Mouse (Mus musculus): Measurements from ENCODE around the gene Enox1. TPM values are rescaled to one million over a fixed set of nuclear protein-coding genes. Genes with fewer than 3 reads are reported as not detected.
"Not testable (repeated sequence)": the region's sequence is repeated elsewhere in the genome, so short reads cannot be mapped to it uniquely, and the experiment has no call there.

Enox1 gene
- polyA plus RNA-seq, 1 experiment from 2014 or later = 7.7 TPM

GRCm38 (mm10) chr14:77529621-77530020, 373.1 kb downstream of the Enox1 start:
- WGBS = 90% methylated on average over 5 of the region's 5 CpGs
- no peaks in the 10 kb centered on the region for H3K4me1 ChIP-seq (ENCODE audit: insufficient read depth, low read length)

DNA sequence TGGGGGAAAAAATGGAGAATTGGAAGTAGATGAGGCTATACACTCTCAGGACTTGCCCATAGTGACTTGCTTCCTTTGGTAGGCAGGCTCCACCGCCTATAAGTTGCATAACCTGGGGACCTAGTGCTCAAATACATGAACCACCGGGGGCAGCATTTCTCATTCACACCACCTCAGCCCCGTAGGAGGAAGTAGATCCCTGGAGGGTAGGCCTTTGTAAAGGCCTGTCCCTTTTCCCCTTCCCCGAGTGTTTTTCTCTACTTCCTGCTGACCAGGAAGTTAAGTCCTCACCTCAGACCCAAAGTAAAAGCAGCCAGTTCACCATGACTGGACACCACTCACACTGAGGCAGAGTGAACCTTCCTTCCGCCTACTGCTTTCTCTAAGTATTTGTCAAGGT, 377.1 kb downstream of the Enox1 start:
- H3K36me3 ChIP-seq (ENCODE audit: insufficient read depth, low read length) = no peaks in the 10 kb centered on the region
- no peaks in the 10 kb centered on the region for H3K9me3 ChIP-seq (ENCODE audit: low read length)
- no peaks in the 10 kb centered on the region for H3K27me3 ChIP-seq (ENCODE audit: insufficient read depth, low read length)
- no peak overlapping the region for H3K4me2 ChIP-seq (replicated peaks; ENCODE audit: low read depth, low read length)
- H3K4me3 ChIP-seq (ENCODE audit: low read length) = no peak overlapping the region
- no peak overlapping the region for H3K27ac ChIP-seq (ENCODE audit: low read length)
- WGBS = 71% methylated on average over 5 of the region's 5 CpGs
- H3K4me1 ChIP-seq (ENCODE audit: insufficient read depth, low read length) = no peaks in the 10 kb centered on the region
- no peak overlapping the region for H3K9ac ChIP-seq (replicated peaks; ENCODE audit: low read length)
- no peak for ATAC-seq (ENCODE audit: low FRiP score, low TSS enrichment)

More at GRCm38 (mm10) chr14:77529621-77530020, 373.1 kb downstream of the Enox1 start:
- Histone ChIP-seq H3K27me3 (ENCODE audit: insufficient read depth, low read length) (no peaks in the 10 kb centered on the region), H3K36me3 (ENCODE audit: insufficient read depth, low read length) (no peaks in the 10 kb centered on the region), H3K4me3 (ENCODE audit: low read length) (no peak overlapping the region), H3K9me3 (ENCODE audit: low read length) (no peaks in the 10 kb centered on the region), H3K27ac (ENCODE audit: low read length) (no peak overlapping the region), H3K9ac (replicated peaks; ENCODE audit: low read length) (no peak overlapping the region), H3K4me2 (replicated peaks; ENCODE audit: low read depth, low read length) (no peak overlapping the region)
- ATAC-seq (ENCODE audit: low FRiP score, low TSS enrichment) = no peak

DNA sequence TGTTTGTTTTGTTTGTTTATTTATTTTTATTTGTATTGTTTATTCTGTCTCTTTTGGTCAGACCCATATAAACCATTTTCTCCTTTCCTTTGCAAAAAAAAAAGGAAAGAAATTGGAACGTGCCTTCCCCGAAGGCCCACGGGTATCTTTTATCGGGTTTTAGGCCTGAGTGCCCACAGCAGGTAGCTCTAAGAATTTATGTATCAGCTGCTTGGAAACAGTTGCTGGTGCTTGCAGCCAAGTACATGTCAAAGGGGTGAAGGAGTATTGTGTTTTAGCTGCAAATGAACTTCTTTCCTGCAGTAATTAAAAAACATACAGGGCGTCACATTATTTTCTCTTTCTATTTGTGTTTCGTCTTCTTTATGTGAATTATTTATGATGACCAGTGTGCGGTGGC, 377.6 kb downstream of the Enox1 start:
- WGBS = 48% methylated on average over 7 of the region's 7 CpGs

GRCm38 (mm10) chr14:77536592-77536991, 380.0 kb downstream of the Enox1 start:
- no peak overlapping the region for H3K27ac ChIP-seq (ENCODE audit: low read length)
- no peaks in the 10 kb centered on the region for H3K27me3 ChIP-seq (ENCODE audit: insufficient read depth, low read length)
- no peak overlapping the region for H3K9ac ChIP-seq (replicated peaks; ENCODE audit: low read length)
- H3K36me3 ChIP-seq (ENCODE audit: insufficient read depth, low read length) = no peaks in the 10 kb centered on the region
- no peaks in the 10 kb centered on the region for H3K9me3 ChIP-seq (ENCODE audit: low read length)
- no peak for ATAC-seq (ENCODE audit: low FRiP score, low TSS enrichment)
- no peaks in the 10 kb centered on the region for H3K4me1 ChIP-seq (ENCODE audit: insufficient read depth, low read length)
- H3K4me2 ChIP-seq (replicated peaks; ENCODE audit: low read depth, low read length) = no peak overlapping the region
- WGBS = 78% methylated on average over 2 of the region's 2 CpGs
- H3K4me3 ChIP-seq (ENCODE audit: low read length) = no peak overlapping the region

More for the DNA sequence above, 377.6 kb downstream of the Enox1 start:
- H3K4me2 ChIP-seq (replicated peaks; ENCODE audit: low read depth, low read length) = no peak overlapping the region
- no peaks in the 10 kb centered on the region for H3K27me3 ChIP-seq (ENCODE audit: insufficient read depth, low read length)
- no peaks in the 10 kb centered on the region for H3K9me3 ChIP-seq (ENCODE audit: low read length)
- H3K27ac ChIP-seq (ENCODE audit: low read length) = no peak overlapping the region
- no peaks in the 10 kb centered on the region for H3K36me3 ChIP-seq (ENCODE audit: insufficient read depth, low read length)
- H3K9ac ChIP-seq (replicated peaks; ENCODE audit: low read length) = no peak overlapping the region
- H3K4me1 ChIP-seq (ENCODE audit: insufficient read depth, low read length) = no peaks in the 10 kb centered on the region
- ATAC-seq (ENCODE audit: low FRiP score, low TSS enrichment) = no peak
- H3K4me3 ChIP-seq (ENCODE audit: low read length) = no peak overlapping the region

GRCm38 (mm10) chr14:77539563-77539962, 383.0 kb downstream of the Enox1 start:
- not testable (repeated sequence) for H3K27me3 ChIP-seq (ENCODE audit: insufficient read depth, low read length); H3K4me1 ChIP-seq (ENCODE audit: insufficient read depth, low read length); H3K4me3 ChIP-seq (ENCODE audit: low read length); H3K9me3 ChIP-seq (ENCODE audit: low read length); ATAC-seq (ENCODE audit: low FRiP score, low TSS enrichment); H3K4me2 ChIP-seq (replicated peaks; ENCODE audit: low read depth, low read length); H3K9ac ChIP-seq (replicated peaks; ENCODE audit: low read length); H3K36me3 ChIP-seq (ENCODE audit: insufficient read depth, low read length); H3K27ac ChIP-seq (ENCODE audit: low read length)
- 71% methylated on average over 21 of the region's 21 CpGs for WGBS

- Histone ChIP-seq H3K9ac (replicated peaks; ENCODE audit: low read length) (no peak overlapping the region), H3K9me3 (ENCODE audit: low read length) (no peaks in the 10 kb centered on the region), H3K27me3 (ENCODE audit: insufficient read depth, low read length) (no peaks in the 10 kb centered on the region), H3K36me3 (ENCODE audit: insufficient read depth, low read length) (no peaks in the 10 kb centered on the region), H3K4me2 (replicated peaks; ENCODE audit: low read depth, low read length) (no peak overlapping the region), H3K4me3 (ENCODE audit: low read length) (no peak overlapping the region), H3K4me1 (ENCODE audit: insufficient read depth, low read length) (no peaks in the 10 kb centered on the region), H3K27ac (ENCODE audit: low read length) (no peak overlapping the region)
- WGBS = 85% methylated on average over 7 of the region's 7 CpGs
- no peak for ATAC-seq (ENCODE audit: low FRiP score, low TSS enrichment)
Measured at GRCm38 (mm10) chr14:77541925-77542324, 385.4 kb downstream of the Enox1 start.

DNA sequence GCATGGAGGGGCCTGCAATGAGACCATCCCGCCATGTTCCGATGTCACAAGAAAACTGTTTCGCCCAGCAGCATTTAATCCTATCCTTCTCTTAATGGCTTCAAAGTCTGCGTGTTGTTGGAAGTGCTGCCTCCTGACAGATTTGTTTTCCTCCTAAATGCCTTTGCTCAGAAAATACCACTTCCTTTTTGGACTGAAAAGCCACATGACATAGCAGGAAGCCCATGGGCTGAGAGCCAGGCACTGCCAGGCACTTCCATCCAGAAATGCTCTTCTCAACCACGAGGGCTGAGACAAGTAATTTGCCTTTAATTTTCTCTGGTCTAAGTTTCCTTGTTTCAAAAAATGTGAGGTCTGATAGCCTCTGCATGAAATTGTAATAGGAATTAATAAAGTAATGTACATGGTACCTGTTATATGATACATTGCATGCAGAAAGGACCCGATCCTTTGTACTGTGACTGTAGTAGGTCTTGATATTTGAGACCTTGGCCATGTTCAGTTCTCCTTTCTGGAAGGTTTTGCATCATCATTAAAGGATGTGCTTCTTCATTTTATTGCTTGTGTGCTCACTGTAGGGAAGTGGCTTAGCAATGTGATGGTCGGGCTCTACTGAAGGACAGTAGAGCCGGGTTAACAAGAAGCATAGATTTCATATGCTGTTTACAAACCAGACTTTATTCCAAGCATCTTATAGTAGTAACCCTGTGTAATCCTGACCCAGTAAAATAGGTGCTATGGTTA, 390.1 kb downstream of the Enox1 start:
- no peak for ATAC-seq (ENCODE audit: low FRiP score, low TSS enrichment)
- no peaks in the 10 kb centered on the region for H3K36me3 ChIP-seq (ENCODE audit: insufficient read depth, low read length)
- H3K27ac ChIP-seq (ENCODE audit: low read length) = no peak overlapping the region
- no peak overlapping the region for H3K4me3 ChIP-seq (ENCODE audit: low read length)
- no peaks in the 10 kb centered on the region for H3K4me1 ChIP-seq (ENCODE audit: insufficient read depth, low read length)
- no peaks in the 10 kb centered on the region for H3K27me3 ChIP-seq (ENCODE audit: insufficient read depth, low read length)
- H3K4me2 ChIP-seq (replicated peaks; ENCODE audit: low read depth, low read length) = no peak overlapping the region
- WGBS = 82% methylated on average over 8 of the region's 8 CpGs
- no peak overlapping the region for H3K9ac ChIP-seq (replicated peaks; ENCODE audit: low read length)
- no peaks in the 10 kb centered on the region for H3K9me3 ChIP-seq (ENCODE audit: low read length)

DNA sequence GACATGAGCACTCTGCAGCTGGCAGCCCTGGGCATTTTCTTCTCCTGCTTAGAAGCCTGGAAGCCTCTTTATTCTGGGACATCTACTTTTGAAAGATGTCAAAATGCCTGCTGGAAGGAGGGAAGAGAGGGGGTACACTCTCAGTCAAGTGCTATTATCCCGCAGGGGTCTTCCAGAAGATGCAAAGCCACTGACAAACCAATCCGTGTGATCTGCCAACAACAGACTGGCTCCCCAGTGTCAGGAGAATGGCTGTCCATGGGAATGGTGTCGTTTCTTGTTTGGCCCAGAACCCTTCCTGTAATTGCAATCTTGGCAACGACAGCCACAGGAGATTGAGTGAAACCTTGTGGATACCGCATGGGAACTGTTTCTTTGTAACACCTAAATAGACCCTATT, 390.8 kb downstream of the Enox1 start:
- no peak overlapping the region for H3K9ac ChIP-seq (replicated peaks; ENCODE audit: low read length)
- 81% methylated on average over 5 of the region's 5 CpGs for WGBS
- no peak overlapping the region for H3K4me3 ChIP-seq (ENCODE audit: low read length)
- no peaks in the 10 kb centered on the region for H3K27me3 ChIP-seq (ENCODE audit: insufficient read depth, low read length)
- no peak overlapping the region for H3K4me2 ChIP-seq (replicated peaks; ENCODE audit: low read depth, low read length)
- no peak for ATAC-seq (ENCODE audit: low FRiP score, low TSS enrichment)
- H3K9me3 ChIP-seq (ENCODE audit: low read length) = no peaks in the 10 kb centered on the region
- H3K36me3 ChIP-seq (ENCODE audit: insufficient read depth, low read length) = no peaks in the 10 kb centered on the region
- H3K27ac ChIP-seq (ENCODE audit: low read length) = no peak overlapping the region
- H3K4me1 ChIP-seq (ENCODE audit: insufficient read depth, low read length) = no peaks in the 10 kb centered on the region

DNA sequence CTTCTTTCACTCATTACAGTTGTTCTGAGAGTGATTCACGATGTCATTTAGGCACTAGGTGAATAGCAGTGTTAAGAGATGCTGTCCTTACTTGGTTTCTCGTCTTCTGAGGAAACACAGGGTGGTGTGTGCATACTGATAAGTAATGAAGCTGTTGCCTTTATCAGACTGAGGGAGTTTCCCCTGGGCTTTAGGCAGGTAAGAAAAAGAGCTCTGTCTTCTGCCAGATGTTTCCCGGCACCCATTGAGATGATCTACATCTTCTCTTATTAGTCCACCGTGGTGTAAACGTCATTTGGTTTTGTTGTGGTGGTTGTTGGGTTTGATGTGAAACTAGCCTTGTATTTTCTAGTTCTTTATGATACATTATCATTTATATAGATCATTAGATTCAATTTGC, 392.4 kb downstream of the Enox1 start:
- Histone ChIP-seq H3K36me3 (ENCODE audit: insufficient read depth, low read length) (no peaks in the 10 kb centered on the region), H3K27ac (ENCODE audit: low read length) (no peak overlapping the region), H3K4me1 (ENCODE audit: insufficient read depth, low read length) (no peaks in the 10 kb centered on the region), H3K27me3 (ENCODE audit: insufficient read depth, low read length) (no peaks in the 10 kb centered on the region), H3K9ac (replicated peaks; ENCODE audit: low read length) (no peak overlapping the region), H3K4me3 (ENCODE audit: low read length) (no peak overlapping the region), H3K9me3 (ENCODE audit: low read length) (no peaks in the 10 kb centered on the region), H3K4me2 (replicated peaks; ENCODE audit: low read depth, low read length) (no peak overlapping the region)
- 87% methylated on average over 5 of the region's 5 CpGs for WGBS
- ATAC-seq (ENCODE audit: low FRiP score, low TSS enrichment) = no peak

DNA sequence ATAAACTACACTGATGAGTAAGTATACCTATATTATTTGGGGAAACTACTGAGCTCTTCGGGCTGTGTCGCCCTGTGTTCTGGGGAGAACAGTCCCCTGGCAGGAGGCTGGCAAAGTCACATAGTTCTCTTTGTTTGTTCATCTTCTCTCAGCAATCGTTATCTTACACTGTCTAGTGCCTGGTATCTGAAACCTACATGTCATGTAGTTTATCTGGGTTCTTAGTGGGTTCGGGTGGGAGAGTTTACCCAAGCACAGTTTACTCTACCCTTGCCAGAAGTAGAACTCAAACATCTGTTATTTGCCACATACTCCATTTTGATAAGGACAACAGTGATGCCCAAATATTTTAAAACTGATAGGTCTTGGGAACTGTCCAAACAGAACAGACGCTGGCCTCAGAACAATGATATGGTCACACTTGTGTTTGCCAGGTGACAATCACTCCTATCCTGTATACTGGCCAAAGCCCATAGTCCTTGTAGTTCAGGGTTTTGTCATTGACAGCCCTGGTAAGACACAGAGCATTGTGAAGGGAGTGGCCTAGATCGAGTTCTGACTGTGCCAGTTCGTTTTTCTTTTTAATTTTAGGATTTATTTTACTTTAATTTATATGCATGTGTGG, 401.0 kb downstream of the Enox1 start:
- ATAC-seq (ENCODE audit: low FRiP score, low TSS enrichment) = no peak
- 89% methylated on average over 7 of the region's 7 CpGs for WGBS
- Histone ChIP-seq H3K9ac (replicated peaks; ENCODE audit: low read length) (no peak overlapping the region), H3K27ac (ENCODE audit: low read length) (no peak overlapping the region), H3K4me3 (ENCODE audit: low read length) (no peak overlapping the region), H3K36me3 (ENCODE audit: insufficient read depth, low read length) (no peaks in the 10 kb centered on the region), H3K4me2 (replicated peaks; ENCODE audit: low read depth, low read length) (no peak overlapping the region), H3K27me3 (ENCODE audit: insufficient read depth, low read length) (no peaks in the 10 kb centered on the region), H3K4me1 (ENCODE audit: insufficient read depth, low read length) (no peaks in the 10 kb centered on the region), H3K9me3 (ENCODE audit: low read length) (no peaks in the 10 kb centered on the region)

All from kidney, embryonic 16.5 days (tissue).